Mouse (Mus musculus) urinary bladder, postnatal 0 days (tissue): ENCODE data around the gene Espn. TPM values are rescaled to one million over a fixed set of nuclear protein-coding genes. Genes with fewer than 3 reads are reported as not detected.

ENCODE experiments used
- polyA plus RNA-seq: library from polyadenylated mRNA; unstranded; fragments of >200 nt; fragmentation: Nextera tagmentation; extraction: Ambion mirVana; gene quantifications from 2 replicates; pipeline ENCODE4 v1.2.1, GENCODE M21; 2015

Espn gene
- 0.65 and 0.78 TPM in 2 replicates for polyA plus RNA-seq

GRCm38 (mm10) chr4:152151966-152152544, at the start of gene Espn:
Espn (minus strand) TSS chr4:152152371.

GRCm38 (mm10) chr4:152177537-152178343, 25.6 kb upstream of the Espn start, which contains the start of gene Acot7:
Acot7 (plus strand) TSS chr4:152178134.

GRCm38 (mm10) chr4:152158585-152159284, 6.6 kb upstream of the Espn start, which contains the start of gene Hes2:
Hes2 (plus strand) TSS chr4:152158867.

GRCm38 (mm10) chr4:152115921-152116612, 36.1 kb downstream of the Espn start, which contains the start of gene Tnfrsf25:
Tnfrsf25 (plus strand) TSS chr4:152115934.

GRCm38 (mm10) chr4:152072121-152072601, 80.0 kb downstream of the Espn start, which contains the start of gene Plekhg5:
Plekhg5 (plus strand) TSS chr4:152072498.

Other genes starting within 250 kb of the Espn start
- 27.4 and 30.3 TPM in 2 replicates for gene Dnajc11, start 218.7 kb downstream of the Espn start, polyA plus RNA-seq
- gene Thap3, start 163.4 kb downstream of the Espn start, polyA plus RNA-seq, result 23.2 and 34.7 TPM in 2 replicates
- 18.1 and 18.7 TPM in 2 replicates for gene Phf13, start 156.1 kb downstream of the Espn start, polyA plus RNA-seq
- 24.9 and 27.0 TPM in 2 replicates for gene Klhl21, start 143.6 kb downstream of the Espn start, polyA plus RNA-seq
- 6.2 and 6.4 TPM in 2 replicates for gene Zbtb48, start 124.7 kb downstream of the Espn start, polyA plus RNA-seq
- gene Tas1r1, start 113.8 kb downstream of the Espn start, polyA plus RNA-seq, result 0.08 TPM in 1 of 2 replicates, not detected in the other
- gene Nol9, start 113.0 kb downstream of the Espn start, polyA plus RNA-seq, result 14.1 and 14.7 TPM in 2 replicates
- gene Plekhg5, start 79.9 kb downstream of the Espn start, polyA plus RNA-seq, result 7.8 TPM in 2 replicates
- 0.16 and 0.41 TPM in 2 replicates for gene Tnfrsf25, start 36.4 kb downstream of the Espn start, polyA plus RNA-seq
- gene Hes2, start 6.5 kb upstream of the Espn start, polyA plus RNA-seq, result not detected in 2 replicates
- 26.4 and 29.8 TPM in 2 replicates for gene Acot7, start 25.8 kb upstream of the Espn start, polyA plus RNA-seq
- gene Gpr153, start 121.9 kb upstream of the Espn start, polyA plus RNA-seq, result 15.2 and 17.2 TPM in 2 replicates
- not detected in 2 replicates for gene Hes3, start 139.3 kb upstream of the Espn start, polyA plus RNA-seq
- 13.8 and 14.9 TPM in 2 replicates for gene Icmt, start 144.9 kb upstream of the Espn start, polyA plus RNA-seq
- gene Rnf207, start 166.6 kb upstream of the Espn start, polyA plus RNA-seq, result 4.2 and 5.9 TPM in 2 replicates
- 337 and 396 TPM in 2 replicates for gene Rpl22, start 173.4 kb upstream of the Espn start, polyA plus RNA-seq
- 0.01 and 0.22 TPM in 2 replicates for gene Chd5, start 186.3 kb upstream of the Espn start, polyA plus RNA-seq